Mouse (Mus musculus): Measurements from ENCODE around the gene Akt2. TPM values are rescaled to one million over a fixed set of nuclear protein-coding genes. Genes with fewer than 3 reads are reported as not detected.

The Akt2 gene
- 89.6 and 98.5 TPM in 2 replicates for polyA plus RNA-seq (2015; fragmentation: Nextera tagmentation; extraction: Ambion mirVana)

DNA sequence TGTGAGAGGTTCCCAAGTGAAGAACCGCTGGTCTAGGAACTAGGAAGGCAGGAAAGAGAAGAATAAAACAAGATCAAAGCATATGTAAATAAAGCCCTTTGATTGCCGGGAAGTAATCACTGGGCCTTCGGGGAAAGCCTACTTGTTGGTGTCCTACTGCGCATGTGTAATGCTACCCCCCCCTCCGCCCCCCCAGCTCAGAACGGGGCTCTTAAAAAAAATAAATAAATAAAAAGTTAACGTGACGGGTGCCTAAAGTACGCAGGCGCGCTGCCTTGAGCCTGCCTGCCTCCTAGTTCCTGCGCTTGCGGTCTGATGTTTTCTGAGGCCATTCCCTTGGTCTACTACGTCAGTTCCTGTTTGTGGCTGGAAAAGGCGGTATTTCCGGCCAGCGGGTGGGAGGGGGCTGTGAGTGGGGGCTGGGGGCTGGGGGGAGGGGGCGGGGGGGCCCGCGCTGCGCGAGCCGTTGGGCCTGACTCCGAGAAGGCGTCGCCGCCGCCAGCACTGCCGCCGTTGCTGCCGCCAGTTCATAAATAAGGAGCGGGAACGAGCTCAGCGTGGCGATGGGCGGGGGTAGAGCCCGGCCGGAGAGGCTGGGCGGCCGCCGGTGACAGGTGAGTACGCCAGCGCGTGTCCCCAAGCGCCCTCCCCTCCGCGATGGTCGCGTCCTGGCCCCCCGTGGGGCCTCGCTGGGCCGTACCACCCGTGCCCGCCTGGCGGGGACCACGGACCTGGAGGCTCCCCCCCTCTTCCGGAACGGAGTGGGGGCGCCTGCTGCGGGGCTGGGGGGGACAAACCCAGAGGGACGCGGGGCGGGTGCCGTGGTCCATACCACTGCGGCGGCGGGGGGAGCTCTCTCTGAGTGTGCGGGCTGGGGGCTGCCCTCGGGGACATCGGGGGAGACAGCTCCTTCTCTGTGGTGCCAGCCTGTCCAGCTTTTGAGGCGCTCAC, at the start of gene Akt2:
Gene Akt2, plus strand, starts transcription at position 287 of the 951 bp plus-strand sequence.
- Histone ChIP-seq H3K27ac (peak within 1 kb of the TSS; percentile 99), H3K4me2 (peak within 1 kb of the TSS; percentile 67), H3K4me3 (peak within 1 kb of the TSS; percentile 68), H3K27me3 (no peaks in the 10 kb centered on the region), H3K4me1 (peaks cover 29% of the 10 kb centered on the region), H3K9ac (peak within 1 kb of the TSS; percentile 84), H3K9me3 (no peaks in the 10 kb centered on the region), H3K36me3 (peaks cover 5% of the 10 kb centered on the region; the same call in 1 of the 2 replicates)
- ATAC-seq (ENCODE audit: borderline replicate concordance, extremely low read depth, low FRiP score, low TSS enrichment) = peak; percentile 94
- 0% methylated on average over 62 of the region's 71 CpGs for WGBS

- Histone ChIP-seq H3K27me3 (no peaks in the 10 kb centered on the region), H3K4me3 (peak overlapping the region; percentile 45), H3K4me1 (peaks cover 18% of the 10 kb centered on the region), H3K9ac (peak overlapping the region; percentile 53), H3K27ac (no peak overlapping the region), H3K36me3 (no peaks in the 10 kb centered on the region), H3K4me2 (peak overlapping the region; percentile 91), H3K9me3 (no peaks in the 10 kb centered on the region)
- ATAC-seq (ENCODE audit: borderline replicate concordance, extremely low read depth, low FRiP score, low TSS enrichment) = no peak
- WGBS = 54% methylated on average over 5 of the region's 5 CpGs
These were observed 49.4 kb upstream of the Akt2 start for GRCm38 (mm10) chr7:27541922-27542321.

- Histone ChIP-seq H3K4me2 (peak overlapping the region; percentile 91), H3K27me3 (no peaks in the 10 kb centered on the region), H3K4me3 (peak overlapping the region; percentile 45), H3K9me3 (no peaks in the 10 kb centered on the region), H3K27ac (no peak overlapping the region), H3K36me3 (no peaks in the 10 kb centered on the region), H3K4me1 (peaks cover 18% of the 10 kb centered on the region), H3K9ac (peak overlapping the region; percentile 53)
- WGBS = under 1% methylated on average over 30 of the region's 30 CpGs
- ATAC-seq (ENCODE audit: borderline replicate concordance, extremely low read depth, low FRiP score, low TSS enrichment) = peak; percentile 91
These were observed 48.8 kb upstream of the Akt2 start for GRCm38 (mm10) chr7:27542392-27543033.

- Histone ChIP-seq H3K36me3 (no peaks in the 10 kb centered on the region), H3K27me3 (no peaks in the 10 kb centered on the region), H3K4me2 (peak overlapping the region; percentile 91), H3K9me3 (no peaks in the 10 kb centered on the region), H3K4me1 (peaks cover 18% of the 10 kb centered on the region), H3K27ac (no peak overlapping the region), H3K4me3 (peak overlapping the region; percentile 45), H3K9ac (peak overlapping the region; percentile 53)
- no peak for ATAC-seq (ENCODE audit: borderline replicate concordance, extremely low read depth, low FRiP score, low TSS enrichment)
- WGBS = 32% methylated on average over 6 of the region's 6 CpGs
These were observed 48.3 kb upstream of the Akt2 start for GRCm38 (mm10) chr7:27543065-27543464.

DNA sequence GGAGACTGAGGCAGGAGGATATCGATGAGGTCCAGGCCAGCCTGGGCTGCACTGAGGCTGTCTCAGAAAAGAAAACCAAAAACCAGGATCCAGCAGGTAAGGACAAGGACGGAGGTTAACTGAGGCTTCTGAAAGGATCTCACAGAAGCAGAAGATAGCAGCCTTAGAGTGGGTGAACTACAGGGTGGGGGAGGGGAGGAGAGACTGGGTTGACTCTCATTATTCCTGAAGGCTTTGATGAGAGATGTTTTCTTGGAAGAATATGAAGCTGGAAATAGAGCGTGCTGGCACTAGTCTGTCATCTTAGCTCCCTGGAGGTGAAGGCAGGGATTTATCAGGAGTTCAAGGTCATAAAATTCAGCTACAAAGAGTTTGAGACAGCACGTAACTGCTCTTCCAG, 47.5 kb upstream of the Akt2 start:
- WGBS = 85% methylated on average over 4 of the region's 4 CpGs
- Histone ChIP-seq H3K4me3 (no peak overlapping the region), H3K27ac (no peak overlapping the region), H3K36me3 (no peaks in the 10 kb centered on the region), H3K27me3 (no peaks in the 10 kb centered on the region), H3K4me1 (peaks cover 18% of the 10 kb centered on the region), H3K4me2 (no peak overlapping the region), H3K9ac (no peak overlapping the region), H3K9me3 (no peaks in the 10 kb centered on the region)
- no peak for ATAC-seq (ENCODE audit: borderline replicate concordance, extremely low read depth, low FRiP score, low TSS enrichment)

DNA sequence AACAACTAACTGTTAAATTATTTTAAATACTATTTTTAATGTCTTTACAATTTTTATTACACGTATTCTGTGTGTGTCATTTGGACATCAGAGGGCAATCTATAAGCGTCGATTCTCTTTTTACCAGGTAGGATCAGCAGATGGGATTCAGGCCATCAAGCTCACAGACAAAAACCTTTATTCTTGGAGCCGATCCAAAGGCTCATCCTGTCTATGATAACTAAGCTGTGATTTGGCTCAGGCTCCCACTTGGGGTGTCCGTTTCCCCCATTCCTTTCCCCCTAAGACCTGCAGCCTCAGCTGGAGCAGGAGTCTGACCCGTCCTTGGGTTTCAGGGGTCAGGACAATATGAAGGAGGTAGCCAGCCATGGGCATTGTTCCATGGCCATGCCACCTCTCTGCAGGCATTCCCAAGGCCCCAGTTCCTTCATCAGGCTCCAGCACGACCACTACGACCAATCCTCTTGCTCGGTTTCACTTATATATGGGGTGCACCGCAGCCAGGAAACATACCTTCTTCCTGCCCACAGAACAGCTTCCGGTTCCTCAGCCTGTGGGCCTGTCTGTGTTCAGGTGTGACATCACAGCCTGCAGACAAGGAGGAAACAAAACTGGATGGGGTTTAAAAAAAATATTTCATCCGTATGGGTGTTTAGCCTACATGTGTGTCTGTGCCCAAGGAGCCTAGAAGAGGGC, 46.5 kb upstream of the Akt2 start:
- 72% methylated on average over 12 of the region's 12 CpGs for WGBS
- ATAC-seq (ENCODE audit: borderline replicate concordance, extremely low read depth, low FRiP score, low TSS enrichment) = no peak

DNA sequence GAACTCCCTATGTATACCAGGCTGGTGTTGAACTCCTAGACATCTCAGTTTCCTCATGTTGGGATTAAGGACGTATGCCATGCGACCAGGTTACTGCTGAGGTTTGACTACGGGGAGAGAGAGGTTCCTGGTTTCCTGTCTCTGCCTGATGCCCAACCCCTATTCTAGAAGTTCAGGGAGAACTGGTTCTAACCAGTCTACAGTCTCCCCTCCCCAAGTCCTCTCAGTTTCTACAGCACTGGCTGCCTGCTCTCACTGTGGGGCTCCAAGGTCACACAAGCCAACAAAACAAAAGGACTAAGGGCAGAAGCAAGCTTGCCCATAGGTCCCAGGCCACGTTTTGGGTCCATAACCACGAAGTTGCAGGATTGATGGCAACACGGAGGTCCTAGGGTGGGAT, 41.8 kb upstream of the Akt2 start:
- no peak overlapping the region for H3K9ac ChIP-seq
- no peaks in the 10 kb centered on the region for H3K27me3 ChIP-seq
- peaks cover 14% of the 10 kb centered on the region for H3K4me1 ChIP-seq
- no peaks in the 10 kb centered on the region for H3K36me3 ChIP-seq
- H3K27ac ChIP-seq = no peak overlapping the region
- no peak for ATAC-seq (ENCODE audit: borderline replicate concordance, extremely low read depth, low FRiP score, low TSS enrichment)
- no peak overlapping the region for H3K4me3 ChIP-seq
- no peak overlapping the region for H3K4me2 ChIP-seq
- H3K9me3 ChIP-seq = no peaks in the 10 kb centered on the region
- WGBS = 68% methylated on average over 6 of the region's 6 CpGs

More for the DNA sequence above, 46.5 kb upstream of the Akt2 start:
- H3K4me3 ChIP-seq = no peak overlapping the region
- no peak overlapping the region for H3K9ac ChIP-seq
- H3K4me1 ChIP-seq = peaks cover 18% of the 10 kb centered on the region
- no peaks in the 10 kb centered on the region for H3K27me3 ChIP-seq
- no peaks in the 10 kb centered on the region for H3K9me3 ChIP-seq
- H3K27ac ChIP-seq = no peak overlapping the region
- H3K4me2 ChIP-seq = no peak overlapping the region
- no peaks in the 10 kb centered on the region for H3K36me3 ChIP-seq

GRCm38 (mm10) chr7:27552070-27552469, 39.3 kb upstream of the Akt2 start:
- Histone ChIP-seq H3K27ac (no peak overlapping the region), H3K4me2 (peak overlapping the region; percentile 77), H3K27me3 (no peaks in the 10 kb centered on the region), H3K4me3 (peak overlapping the region; percentile 68), H3K36me3 (no peaks in the 10 kb centered on the region), H3K9me3 (no peaks in the 10 kb centered on the region), H3K9ac (peak overlapping the region; percentile 40), H3K4me1 (peaks cover 18% of the 10 kb centered on the region)
- no peak for ATAC-seq (ENCODE audit: borderline replicate concordance, extremely low read depth, low FRiP score, low TSS enrichment)
- WGBS = 43% methylated on average over 5 of the region's 5 CpGs

DNA sequence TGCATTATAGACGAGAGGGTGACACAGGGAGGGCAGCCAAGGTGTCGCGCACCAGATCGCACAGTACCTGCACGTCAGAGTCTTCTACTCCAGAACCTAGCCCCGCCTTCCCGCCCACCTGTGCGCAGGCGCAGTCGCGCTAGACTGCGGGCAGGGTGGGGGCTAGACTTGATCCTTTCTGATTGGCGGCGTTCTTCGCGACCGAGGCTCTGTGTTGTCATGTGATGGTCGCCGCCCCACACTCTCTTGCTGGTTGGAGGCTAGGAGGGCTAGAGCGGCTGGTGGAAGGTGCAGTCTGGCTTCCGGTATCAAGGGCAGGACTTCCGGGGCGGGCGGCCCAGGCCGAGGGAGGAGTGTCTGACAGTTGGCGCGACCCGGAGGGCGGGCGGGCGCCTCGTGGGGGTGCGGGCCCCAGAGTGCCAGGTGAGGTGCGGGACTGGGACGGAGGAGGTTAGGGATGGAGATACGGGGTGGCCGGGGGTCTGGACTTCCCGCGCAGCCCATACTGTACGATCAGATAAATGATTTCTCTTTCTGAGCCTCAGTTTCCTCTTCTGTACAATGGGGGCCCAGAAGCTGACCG, 38.3 kb upstream of the Akt2 start, which contains the start of the genes Pld3 and 2310022A10Rik:
Gene Pld3, minus strand, starts transcription at position 288 of the 583 bp plus-strand sequence.
Gene 2310022A10Rik, plus strand, starts transcription at position 303 of the 583 bp plus-strand sequence.
- under 1% methylated on average over 41 of the region's 41 CpGs for WGBS
- Histone ChIP-seq H3K4me2 (peak within 1 kb of the TSS; percentile 77), H3K9me3 (no peaks in the 10 kb centered on the region), H3K9ac (peak within 1 kb of the TSS; percentile 71), H3K27ac (no peak within 1 kb of the TSS), H3K27me3 (no peaks in the 10 kb centered on the region), H3K36me3 (no peaks in the 10 kb centered on the region), H3K4me3 (peak within 1 kb of the TSS; percentile 68), H3K4me1 (peaks cover 18% of the 10 kb centered on the region)
- peak; percentile 99 for ATAC-seq (ENCODE audit: borderline replicate concordance, extremely low read depth, low FRiP score, low TSS enrichment)

- Histone ChIP-seq H3K9ac (no peak overlapping the region; the same call in 1 of the 2 replicates), H3K9me3 (no peaks in the 10 kb centered on the region), H3K27ac (no peak overlapping the region), H3K4me1 (no peaks in the 10 kb centered on the region), H3K4me3 (no peak overlapping the region), H3K27me3 (no peaks in the 10 kb centered on the region), H3K36me3 (peaks cover 31% of the 10 kb centered on the region), H3K4me2 (no peak overlapping the region)
- WGBS = 64% methylated on average over 8 of the region's 8 CpGs
- no peak for ATAC-seq (ENCODE audit: borderline replicate concordance, extremely low read depth, low FRiP score, low TSS enrichment)
These were observed 31.0 kb upstream of the Akt2 start for GRCm38 (mm10) chr7:27560291-27560887.

- H3K4me3 ChIP-seq = no peak overlapping the region
- H3K36me3 ChIP-seq = peaks cover 35% of the 10 kb centered on the region
- no peak overlapping the region for H3K9ac ChIP-seq
- H3K27ac ChIP-seq = no peak overlapping the region
- no peak for ATAC-seq (ENCODE audit: borderline replicate concordance, extremely low read depth, low FRiP score, low TSS enrichment)
- H3K4me1 ChIP-seq = no peaks in the 10 kb centered on the region
- no peaks in the 10 kb centered on the region for H3K9me3 ChIP-seq
- 94% methylated on average over 1 of the region's 1 CpGs for WGBS
- H3K4me2 ChIP-seq = no peak overlapping the region
- no peaks in the 10 kb centered on the region for H3K27me3 ChIP-seq
These were observed 30.4 kb upstream of the Akt2 start for GRCm38 (mm10) chr7:27560978-27561377.
